8 mouse cellular contexts compared by ENCODE assay signal in the genomic region with DNA sequence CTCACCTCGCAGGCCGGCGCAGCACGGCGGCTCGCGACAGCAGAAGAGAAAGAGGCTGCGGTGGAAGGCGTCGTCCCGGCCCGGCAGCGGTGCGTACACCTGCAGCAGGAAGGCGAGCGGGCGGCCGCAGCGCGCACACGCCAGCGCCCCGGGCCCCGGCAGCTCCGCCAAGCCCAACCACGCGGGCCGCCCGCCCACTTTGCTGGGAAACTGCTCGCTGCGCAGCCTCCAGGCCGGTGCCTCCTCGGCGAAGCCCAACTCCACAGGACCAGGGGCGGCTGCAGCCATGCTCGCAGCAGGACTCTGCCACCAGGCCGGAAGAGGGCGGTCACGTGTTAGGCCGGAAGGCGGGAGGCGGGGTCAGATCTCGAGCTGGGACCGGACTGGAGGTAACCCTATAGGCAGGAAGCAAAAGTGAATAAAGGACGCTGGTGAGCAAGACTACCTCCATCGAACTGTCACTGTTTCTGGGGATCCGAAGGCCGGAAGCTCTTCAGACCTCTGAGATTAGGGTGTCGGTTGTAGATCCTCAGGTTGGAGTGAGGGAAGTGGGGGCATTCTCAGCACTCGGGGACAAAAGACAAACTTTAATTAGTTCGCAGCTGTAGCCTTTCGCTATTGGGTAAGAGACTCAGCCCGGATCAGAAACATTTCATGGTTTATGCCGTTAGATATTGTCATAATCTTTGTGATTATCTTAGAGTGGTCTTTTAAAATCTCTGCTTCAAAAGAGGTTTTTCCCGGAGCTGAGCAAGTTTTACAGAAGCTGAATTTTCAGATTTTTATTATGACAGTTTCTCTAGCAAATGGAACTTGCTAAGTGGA. TPM values are rescaled to one million over a fixed set of nuclear protein-coding genes. Genes with fewer than 3 reads are reported as not detected.
DNase-seq lines count a peak whose midpoint lies in the region; ATAC-seq and TF ChIP-seq lines count a peak whose summit lies in the region.

A gene (minus strand): TSS at position 316 of the 825 bp plus-strand sequence.

- DNase-seq in ZHBTc4 (ENCODE audit: low read depth, low spot score), result peak; percentile 98
- peak; percentile 97 for DNase-seq in gastrocnemius, adult 2 months
- peak; percentile 95 for DNase-seq in hindbrain, postnatal 0 days (ENCODE audit: low spot score)
- peak; percentile 91 to 92 for DNase-seq in left cerebral cortex, adult 2 months (ENCODE audit: extremely low spot score in 1 of 2, low spot score in 2 of 2)
- DNase-seq in right cerebral cortex, adult 2 months (ENCODE audit: low spot score in 2 of 2), result peak; percentile 93
- peak; percentile 96 for DNase-seq in urinary bladder, postnatal 14 days (ENCODE audit: low spot score)

- H3K36me3 ChIP-seq in hindbrain, postnatal 0 days (ENCODE audit: insufficient read depth, low read length), result 0 out of 2 replicates have a peak, but pooled peaks cover 7% of the 10 kb centered on the region

- WGBS in hindbrain, postnatal 0 days, result under 1% methylated on average over 53 of the region's 55 CpGs

- no peaks in the 10 kb centered on the region for H3K27me3 ChIP-seq in hindbrain, postnatal 0 days (ENCODE audit: insufficient read depth, low read length)

- peak; percentile 31 for TF ChIP-seq CTCF in gastrocnemius, adult 2 months (IDR thresholded peaks at IDR 0.05)
- TF ChIP-seq CTCF in hindbrain, postnatal 0 days (IDR thresholded peaks at IDR 0.05; ENCODE audit: low read depth), result peak; percentile 63
- TF ChIP-seq CTCF in left cerebral cortex, adult 2 months (IDR thresholded peaks at IDR 0.05), result peak; percentile 35

- ATAC-seq in common myeloid progenitor, adult 5-6 weeks (replicated peaks; ENCODE audit: low read depth, poor library complexity, severe bottlenecking), result peak; percentile 94
- ATAC-seq in hindbrain, postnatal 0 days, result peak; percentile 99
- ATAC-seq in megakaryocyte, adult 5-6 weeks (ENCODE audit: poor library complexity, severe bottlenecking), result peak; percentile 96

- no peaks in the 10 kb centered on the region for H3K9me3 ChIP-seq in hindbrain, postnatal 0 days (ENCODE audit: low read length)

- intact Hi-C loops in gastrocnemius, adult 2 months (cut with DNase I), result no loop called here
- intact Hi-C loops in left cerebral cortex, adult 2 months (cut with DNase I), result loop anchor here (2.0 to 5.0 kb wide), 3 partner anchors 38 to 195 kb away; a partner anchor contains a TSS

- peak within 1 kb of the TSS; percentile 80 for H3K27ac ChIP-seq in gastrocnemius, adult 2 months
- H3K27ac ChIP-seq in hindbrain, postnatal 0 days, result peak within 1 kb of the TSS; percentile 73
- peak within 1 kb of the TSS; percentile 70 for H3K27ac ChIP-seq in left cerebral cortex, adult 2 months

- 0 out of 2 replicates have a peak, but pooled peaks cover 9% of the 10 kb centered on the region for H3K4me1 ChIP-seq in hindbrain, postnatal 0 days (ENCODE audit: insufficient read depth, low read length)

- peak within 1 kb of the TSS; percentile 90 for H3K4me3 ChIP-seq in gastrocnemius, adult 2 months
- peak within 1 kb of the TSS; percentile 77 for H3K4me3 ChIP-seq in hindbrain, postnatal 0 days (ENCODE audit: low read length)
- H3K4me3 ChIP-seq in left cerebral cortex, adult 2 months, result peak within 1 kb of the TSS; percentile 72

- H3K4me2 ChIP-seq in hindbrain, postnatal 0 days (ENCODE audit: low read depth, low read length), result peak within 1 kb of the TSS; percentile 72

- peak within 1 kb of the TSS; percentile 80 for H3K9ac ChIP-seq in hindbrain, postnatal 0 days (replicated peaks; ENCODE audit: low read length)

RNA-seq across cellular contexts. Expression of the gene that starts here (rescaled TPM):
- 86.3 and 100 TPM in 2 replicates for total RNA-seq in common myeloid progenitor, adult 5-6 weeks (2017)
- 10 to 100 TPM; 19.5 to 20.5 TPM for total RNA-seq in gastrocnemius, adult 2 months (2021)
- total RNA-seq in hindbrain, postnatal 0 days (2014; rRNA removed), result 51.5 and 68.4 TPM in 2 replicates
- 48.7 and 49.2 TPM in 2 replicates for polyA plus RNA-seq in hindbrain, postnatal 0 days (2015; fragmentation: Nextera tagmentation; extraction: Ambion mirVana)
- total RNA-seq in left cerebral cortex, adult 2 months (2021), result 10 to 100 TPM; 19.1 to 21.0 TPM
- 33.8 and 35.0 TPM in 2 replicates for total RNA-seq in megakaryocyte, adult 5-6 weeks (2015)
- 30.7 and 48.8 TPM in 2 replicates for total RNA-seq in megakaryocyte, adult 5-6 weeks (2017)

Comparison
In these comparisons a context has a peak if more than half of its experiments do, and no peak if none do; other contexts are left out.
1. Peak in every context shown above with its lines: DNase-seq, ATAC-seq, H3K4me3 ChIP-seq and H3K27ac ChIP-seq.